Mouse (Mus musculus): ENCODE data around the gene Inpp5d. TPM values are rescaled to one million over a fixed set of nuclear protein-coding genes. Genes with fewer than 3 reads are reported as not detected.

The Inpp5d gene
- polyA plus RNA-seq, 1 experiment: 10.4 TPM

DNA sequence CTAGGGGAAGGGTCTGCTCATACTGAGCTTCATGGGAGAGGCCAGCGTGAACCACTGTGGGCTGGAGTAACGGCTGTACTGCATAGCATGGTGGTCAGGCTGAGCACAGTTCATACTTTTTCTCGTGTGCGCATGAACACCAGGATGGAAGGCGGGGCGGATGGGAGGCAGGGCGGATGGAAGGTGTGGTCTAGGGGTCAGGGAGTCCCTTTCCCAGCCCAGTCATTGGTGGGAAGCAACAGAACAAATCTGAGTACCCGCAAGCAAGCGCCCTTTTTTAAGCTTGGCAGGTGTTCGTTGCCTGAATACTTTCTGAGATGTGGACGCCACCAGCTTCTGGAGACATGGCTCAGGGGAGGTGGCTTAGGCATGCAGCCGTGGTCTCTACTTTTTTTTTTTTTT lies 16.6 kb downstream of the Inpp5d start:
- no peaks in the 10 kb centered on the region for H3K36me3 ChIP-seq (ENCODE audit: control insufficient read depth, insufficient read depth, low read length)
- H3K4me3 ChIP-seq (ENCODE audit: control insufficient read depth, low read depth, low read length): no peak overlapping the region
- no peaks in the 10 kb centered on the region for H3K27me3 ChIP-seq (ENCODE audit: control insufficient read depth, insufficient read depth, low read length)
- no peak overlapping the region for H3K27ac ChIP-seq (ENCODE audit: control insufficient read depth, insufficient read depth, low read depth, low read length)
- TF ChIP-seq POLR2A (IDR thresholded peaks at IDR 0.05; ENCODE audit: control insufficient read depth, low read depth, low read length): no peak
- TF ChIP-seq CTCF (IDR thresholded peaks at IDR 0.05; ENCODE audit: control insufficient read depth, insufficient read depth, insufficient replicate concordance, low read depth, low read length): no peak
- H3K4me1 ChIP-seq (ENCODE audit: control insufficient read depth, insufficient read depth, low read length): peaks cover 4% of the 10 kb centered on the region; the same call in 1 of the 2 replicates

- Histone ChIP-seq H3K27ac (ENCODE audit: control insufficient read depth, insufficient read depth, low read depth, low read length) (no peak overlapping the region), H3K36me3 (ENCODE audit: control insufficient read depth, insufficient read depth, low read length) (no peaks in the 10 kb centered on the region), H3K4me1 (ENCODE audit: control insufficient read depth, insufficient read depth, low read length) (peaks cover 4% of the 10 kb centered on the region; the same call in 1 of the 2 replicates), H3K4me3 (ENCODE audit: control insufficient read depth, low read depth, low read length) (peak overlapping the region; percentile 2; the same call in 1 of the 2 replicates), H3K27me3 (ENCODE audit: control insufficient read depth, insufficient read depth, low read length) (no peaks in the 10 kb centered on the region)
- TF ChIP-seq POLR2A (IDR thresholded peaks at IDR 0.05; ENCODE audit: control insufficient read depth, low read depth, low read length): no peak
- no peak for TF ChIP-seq CTCF (IDR thresholded peaks at IDR 0.05; ENCODE audit: control insufficient read depth, insufficient read depth, insufficient replicate concordance, low read depth, low read length)
These were observed 17.2 kb downstream of the Inpp5d start for GRCm38 (mm10) chr1:87637121-87637877.

GRCm38 (mm10) chr1:87637878-87638600 lies 17.9 kb downstream of the Inpp5d start:
- Histone ChIP-seq H3K27me3 (ENCODE audit: control insufficient read depth, insufficient read depth, low read length) (no peaks in the 10 kb centered on the region), H3K4me1 (ENCODE audit: control insufficient read depth, insufficient read depth, low read length) (peaks cover 4% of the 10 kb centered on the region; the same call in 1 of the 2 replicates), H3K27ac (ENCODE audit: control insufficient read depth, insufficient read depth, low read depth, low read length) (no peak overlapping the region), H3K4me3 (ENCODE audit: control insufficient read depth, low read depth, low read length) (peak overlapping the region; percentile 48), H3K36me3 (ENCODE audit: control insufficient read depth, insufficient read depth, low read length) (no peaks in the 10 kb centered on the region)
- no peak for TF ChIP-seq CTCF (IDR thresholded peaks at IDR 0.05; ENCODE audit: control insufficient read depth, insufficient read depth, insufficient replicate concordance, low read depth, low read length)
- no peak for TF ChIP-seq POLR2A (IDR thresholded peaks at IDR 0.05; ENCODE audit: control insufficient read depth, low read depth, low read length)

DNA sequence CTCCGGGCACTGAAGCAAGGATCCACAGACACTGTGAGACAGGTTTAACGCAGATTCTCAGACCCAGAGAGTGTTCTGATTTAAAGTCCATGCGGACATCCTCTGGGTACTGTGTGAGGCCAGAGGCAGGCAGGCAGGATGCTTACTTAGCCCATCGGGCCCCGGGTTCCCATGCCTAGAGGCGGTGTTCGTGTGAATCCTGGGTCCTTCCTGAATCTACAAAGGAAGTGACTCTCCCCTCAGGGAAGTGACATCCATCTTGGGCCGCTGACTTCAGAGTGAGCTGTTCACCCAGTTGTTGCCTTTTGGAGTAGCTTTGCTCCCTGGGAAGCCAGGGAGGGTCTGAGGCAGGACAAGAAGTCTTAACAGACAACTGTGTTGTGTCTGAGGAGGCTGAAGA lies 19.6 kb downstream of the Inpp5d start:
- Histone ChIP-seq H3K4me1 (ENCODE audit: control insufficient read depth, insufficient read depth, low read length) (peaks cover 4% of the 10 kb centered on the region; the same call in 1 of the 2 replicates), H3K27me3 (ENCODE audit: control insufficient read depth, insufficient read depth, low read length) (no peaks in the 10 kb centered on the region), H3K27ac (ENCODE audit: control insufficient read depth, insufficient read depth, low read depth, low read length) (peak overlapping the region; percentile 35; the same call in 1 of the 2 replicates), H3K36me3 (ENCODE audit: control insufficient read depth, insufficient read depth, low read length) (no peaks in the 10 kb centered on the region), H3K4me3 (ENCODE audit: control insufficient read depth, low read depth, low read length) (peak overlapping the region; percentile 62)
- TF ChIP-seq POLR2A (IDR thresholded peaks at IDR 0.05; ENCODE audit: control insufficient read depth, low read depth, low read length): no peak
- no peak for TF ChIP-seq CTCF (IDR thresholded peaks at IDR 0.05; ENCODE audit: control insufficient read depth, insufficient read depth, insufficient replicate concordance, low read depth, low read length)

- no peak for TF ChIP-seq CTCF (IDR thresholded peaks at IDR 0.05; ENCODE audit: control insufficient read depth, insufficient read depth, insufficient replicate concordance, low read depth, low read length)
- no peak for TF ChIP-seq POLR2A (IDR thresholded peaks at IDR 0.05; ENCODE audit: control insufficient read depth, low read depth, low read length)
- H3K4me3 ChIP-seq (ENCODE audit: control insufficient read depth, low read depth, low read length): peak overlapping the region; percentile 62
- H3K36me3 ChIP-seq (ENCODE audit: control insufficient read depth, insufficient read depth, low read length): no peaks in the 10 kb centered on the region
- peaks cover 4% of the 10 kb centered on the region; the same call in 1 of the 2 replicates for H3K4me1 ChIP-seq (ENCODE audit: control insufficient read depth, insufficient read depth, low read length)
- no peaks in the 10 kb centered on the region for H3K27me3 ChIP-seq (ENCODE audit: control insufficient read depth, insufficient read depth, low read length)
- no peak overlapping the region for H3K27ac ChIP-seq (ENCODE audit: control insufficient read depth, insufficient read depth, low read depth, low read length)
These were observed 20.1 kb downstream of the Inpp5d start for GRCm38 (mm10) chr1:87640165-87640661.

DNA sequence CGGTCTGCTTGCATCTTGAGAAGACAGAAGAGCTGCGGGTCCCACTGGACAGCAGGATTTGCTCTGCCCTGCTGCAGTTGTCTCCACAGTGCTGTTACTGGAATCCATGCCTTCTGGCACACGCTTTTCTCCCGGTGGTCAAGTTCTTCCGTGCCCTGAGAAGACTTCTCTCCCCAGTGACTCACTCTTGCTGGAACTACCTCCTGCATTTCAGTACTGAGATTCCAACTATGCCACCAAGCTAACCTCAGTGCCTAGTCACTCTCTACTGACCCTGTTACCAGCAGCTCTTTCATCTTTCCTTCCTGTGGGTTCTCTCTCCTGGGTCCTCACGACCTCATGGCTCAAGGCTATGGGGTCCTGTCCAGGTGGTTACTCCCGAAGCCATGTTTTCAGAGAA lies 22.9 kb downstream of the Inpp5d start:
- no peak for TF ChIP-seq POLR2A (IDR thresholded peaks at IDR 0.05; ENCODE audit: control insufficient read depth, low read depth, low read length)
- no peak for TF ChIP-seq CTCF (IDR thresholded peaks at IDR 0.05; ENCODE audit: control insufficient read depth, insufficient read depth, insufficient replicate concordance, low read depth, low read length)
- Histone ChIP-seq H3K4me3 (ENCODE audit: control insufficient read depth, low read depth, low read length) (no peak overlapping the region), H3K27ac (ENCODE audit: control insufficient read depth, insufficient read depth, low read depth, low read length) (no peak overlapping the region), H3K36me3 (ENCODE audit: control insufficient read depth, insufficient read depth, low read length) (no peaks in the 10 kb centered on the region), H3K4me1 (ENCODE audit: control insufficient read depth, insufficient read depth, low read length) (no peaks in the 10 kb centered on the region; the same call in 1 of the 2 replicates), H3K27me3 (ENCODE audit: control insufficient read depth, insufficient read depth, low read length) (no peaks in the 10 kb centered on the region)

- TF ChIP-seq POLR2A (IDR thresholded peaks at IDR 0.05; ENCODE audit: control insufficient read depth, low read depth, low read length): no peak
- TF ChIP-seq CTCF (IDR thresholded peaks at IDR 0.05; ENCODE audit: control insufficient read depth, insufficient read depth, insufficient replicate concordance, low read depth, low read length): no peak
- no peaks in the 10 kb centered on the region for H3K27me3 ChIP-seq (ENCODE audit: control insufficient read depth, insufficient read depth, low read length)
- H3K27ac ChIP-seq (ENCODE audit: control insufficient read depth, insufficient read depth, low read depth, low read length): no peak overlapping the region; the same call in 1 of the 2 replicates
- H3K4me3 ChIP-seq (ENCODE audit: control insufficient read depth, low read depth, low read length): no peak overlapping the region
- H3K4me1 ChIP-seq (ENCODE audit: control insufficient read depth, insufficient read depth, low read length): no peaks in the 10 kb centered on the region
- H3K36me3 ChIP-seq (ENCODE audit: control insufficient read depth, insufficient read depth, low read length): no peaks in the 10 kb centered on the region
These were observed 24.9 kb downstream of the Inpp5d start for GRCm38 (mm10) chr1:87645041-87645440.
